Mouse (Mus musculus): ENCODE measurements around the gene Fgfrl1.
A peak's percentile ranks its signal among the peaks of the same experiment; 100 is the strongest.

Gene Fgfrl1

DNA sequence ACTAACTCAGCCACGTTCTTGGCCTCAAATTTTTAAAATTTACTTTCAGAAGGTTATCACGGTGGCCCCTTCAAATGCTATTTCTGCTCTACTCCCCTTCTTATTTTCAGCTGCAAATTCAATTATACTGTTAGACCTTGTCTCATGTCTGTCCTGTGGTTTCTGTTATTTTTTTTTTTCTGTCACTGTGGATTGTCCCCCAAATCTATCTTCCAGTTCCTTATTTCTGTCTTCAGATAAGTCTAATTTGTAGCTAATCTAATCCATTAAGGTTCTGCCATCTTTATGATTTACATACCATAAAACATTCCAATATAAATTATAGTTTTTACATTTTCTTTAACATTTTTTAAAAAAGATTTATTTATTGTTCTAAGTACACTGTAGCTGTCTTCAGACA, 24.8 kb upstream of the Fgfrl1 start:
- DNase-seq (ENCODE audit: low read depth, low spot score): no peak

DNA sequence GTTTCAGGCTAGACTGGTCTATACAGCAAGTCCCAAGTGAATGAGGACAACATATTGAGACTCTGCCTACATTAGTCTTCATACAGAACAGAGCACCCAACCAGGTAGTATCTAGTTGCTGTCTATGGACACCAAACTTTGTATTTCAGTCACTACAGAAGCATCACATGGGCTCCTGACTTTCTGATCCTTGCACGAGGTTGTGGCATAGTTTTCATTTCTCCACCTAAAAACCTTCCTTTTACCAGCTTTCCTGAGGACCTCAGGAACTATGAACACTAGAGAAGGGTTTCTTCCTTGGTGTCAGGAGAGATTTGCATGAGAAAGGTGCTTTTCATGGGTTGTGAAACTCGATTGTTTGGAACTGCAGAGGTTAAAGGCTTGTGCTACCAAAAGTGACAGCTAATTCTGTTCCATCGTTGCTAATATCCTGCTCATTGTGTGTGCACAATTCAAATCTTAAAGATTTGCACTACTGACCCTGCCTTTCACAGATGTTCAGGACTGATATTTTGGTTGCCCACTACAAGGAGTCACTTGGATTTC, 23.7 kb upstream of the Fgfrl1 start:
- DNase-seq (ENCODE audit: low read depth, low spot score): no peak

DNA sequence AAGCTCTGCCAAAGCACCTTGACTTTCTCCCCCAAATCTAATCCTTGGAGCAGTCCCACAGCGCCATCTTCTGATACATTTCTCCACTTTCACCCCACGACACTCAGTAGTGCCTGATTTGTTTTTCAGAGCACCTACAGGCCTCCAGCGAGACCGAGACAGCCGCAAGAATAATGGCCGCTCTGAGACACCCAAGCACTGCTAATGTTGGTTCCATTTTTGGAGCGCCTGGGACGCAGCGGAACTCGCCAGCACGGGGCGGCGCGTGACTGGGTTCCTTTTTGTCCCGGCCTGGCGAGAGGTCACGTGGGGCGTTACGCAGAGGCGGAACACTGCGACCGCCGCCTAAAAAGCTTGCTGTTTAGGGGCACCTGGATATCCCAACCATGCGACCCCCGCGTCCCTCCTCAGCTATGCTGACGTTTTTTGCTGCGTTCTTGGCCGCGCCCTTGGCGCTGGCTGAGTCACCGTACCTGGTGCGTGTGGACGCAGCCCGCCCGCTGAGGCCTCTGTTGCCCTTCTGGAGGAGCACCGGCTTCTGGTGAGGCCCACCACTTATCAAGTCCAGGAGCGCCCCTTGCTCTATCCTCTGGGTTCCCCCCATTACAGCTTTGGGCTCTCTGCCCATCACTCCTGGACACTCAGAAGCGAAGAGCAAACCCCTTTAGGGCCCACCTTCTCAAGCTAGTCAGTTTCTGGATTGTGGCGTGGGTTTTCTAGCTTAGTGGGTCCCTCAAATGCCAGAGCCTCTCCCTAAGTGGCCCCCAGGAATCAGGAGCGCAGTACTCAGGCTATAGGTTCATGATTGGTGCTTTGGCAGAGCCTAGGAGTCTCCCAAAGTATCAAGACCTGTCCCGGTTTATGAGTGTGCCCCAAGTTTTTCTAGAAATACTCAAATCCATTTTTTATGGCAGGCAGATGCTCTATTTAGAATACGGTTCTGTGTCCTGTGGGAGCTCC, 22.9 kb upstream of the Fgfrl1 start, which contains the start of gene Dgkq:
Gene Dgkq, minus strand, starts transcription at position 696 of the 960 bp plus-strand sequence.
- no peak for DNase-seq (ENCODE audit: low read depth, low spot score)

DNA sequence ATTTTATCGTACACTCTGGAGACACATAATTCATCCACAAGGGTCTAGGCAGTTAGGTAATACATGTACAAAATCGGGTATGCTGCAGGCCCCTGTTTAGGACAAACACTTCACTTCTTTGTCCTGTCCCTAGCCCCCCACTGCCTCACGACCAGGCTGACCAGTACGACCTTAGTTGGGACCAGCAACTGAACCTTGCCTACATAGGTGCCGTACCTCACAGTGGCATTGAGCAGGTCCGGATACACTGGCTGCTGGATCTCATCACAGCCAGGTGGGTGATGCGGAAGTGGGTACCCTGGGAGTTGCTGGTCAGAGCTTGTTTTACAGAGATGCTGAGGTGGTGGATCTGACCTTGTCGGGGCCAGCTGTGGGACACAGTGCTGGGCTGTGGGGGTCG, 22.2 kb upstream of the Fgfrl1 start:
- DNase-seq (ENCODE audit: low read depth, low spot score): no peak

DNA sequence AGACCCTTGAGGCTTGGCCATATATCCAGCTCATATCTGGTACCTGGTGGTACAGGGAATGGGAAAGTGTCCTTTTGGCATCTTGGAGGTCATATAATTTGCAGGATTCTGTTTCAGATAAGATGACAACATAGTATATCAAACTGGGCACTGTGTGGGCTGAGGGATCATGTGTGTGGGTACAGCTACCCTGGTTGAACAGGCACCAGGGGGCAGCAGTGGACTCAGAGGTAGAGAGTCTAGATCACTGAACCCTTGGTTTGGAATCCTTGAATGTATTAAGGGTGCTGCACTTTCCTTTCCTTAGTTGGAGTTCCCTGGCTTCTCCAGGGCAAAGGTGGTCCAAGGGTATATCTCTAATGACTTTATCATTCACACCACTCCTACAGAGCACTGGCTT, 21.4 kb upstream of the Fgfrl1 start:
- DNase-seq (ENCODE audit: low read depth, low spot score): no peak

DNA sequence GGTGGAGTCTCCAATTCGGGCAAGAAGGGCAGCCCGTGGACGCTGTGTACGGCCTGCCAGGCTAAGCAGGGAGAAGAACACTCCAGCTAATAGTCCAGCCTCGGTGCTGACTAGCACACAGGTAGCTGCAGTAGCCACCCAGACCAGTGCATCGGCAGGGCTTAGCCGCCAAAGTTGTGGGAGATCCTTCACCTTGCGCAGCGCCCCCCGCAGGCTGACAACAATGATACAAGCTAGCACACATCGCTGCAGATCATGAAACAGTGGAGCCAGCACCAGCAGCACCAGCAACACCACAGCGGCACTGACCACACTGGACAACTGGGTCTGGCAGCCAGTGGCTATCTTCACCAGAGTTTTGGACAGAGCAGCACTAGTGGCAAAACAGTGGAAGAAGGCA, 20.4 kb upstream of the Fgfrl1 start:
- no peak for DNase-seq (ENCODE audit: low read depth, low spot score)

DNA sequence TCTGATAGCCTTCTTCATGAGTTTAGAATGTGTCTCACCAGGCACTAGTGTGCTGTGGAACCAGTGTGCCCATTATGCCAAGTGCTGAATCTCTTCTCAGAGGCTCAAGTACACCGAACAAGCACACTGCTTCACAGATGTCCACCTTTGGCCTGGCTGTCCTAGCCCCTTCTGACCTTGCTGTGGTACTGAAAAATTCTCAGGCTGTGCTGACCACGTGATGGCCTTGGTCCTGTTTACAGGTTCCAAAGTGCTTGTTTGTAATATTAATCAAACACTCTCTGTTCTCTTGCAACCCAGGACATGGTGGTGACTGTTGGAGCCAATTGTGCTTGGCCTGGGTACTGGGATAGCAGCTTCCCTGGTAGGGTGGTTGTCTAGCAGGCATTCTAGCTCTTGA, 17.6 kb upstream of the Fgfrl1 start:
- no peak for DNase-seq (ENCODE audit: low read depth, low spot score)

DNA sequence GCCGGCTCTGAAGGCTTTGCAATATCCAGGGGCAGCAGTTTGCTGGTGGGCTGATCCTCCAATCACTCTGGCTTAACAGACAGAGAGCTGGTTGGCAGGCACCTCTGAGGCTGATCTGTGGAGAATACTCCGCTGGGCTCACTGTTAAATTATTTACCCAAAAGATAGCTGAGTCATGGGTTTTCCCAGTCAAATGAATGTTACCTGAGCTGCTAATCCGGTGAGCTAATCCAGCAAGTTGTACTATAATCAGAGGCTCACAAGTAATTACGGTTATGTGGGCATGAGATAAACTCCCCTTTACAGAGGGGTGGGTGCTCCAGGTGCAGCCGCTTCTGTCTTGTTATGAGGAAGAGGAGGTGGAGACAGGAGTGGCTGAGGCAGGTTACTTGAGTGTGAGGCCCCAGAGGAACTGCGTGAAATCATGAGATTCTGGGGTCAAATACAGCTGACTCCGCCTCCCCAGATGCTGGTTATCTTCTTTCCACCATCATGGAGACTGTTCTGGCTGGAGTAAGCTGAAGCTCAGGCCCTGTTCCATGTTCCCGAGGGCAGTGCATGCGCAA, 16.8 kb upstream of the Fgfrl1 start, which contains the start of gene Slc26a1:
Gene Slc26a1, minus strand, starts transcription at position 319 of the 566 bp plus-strand sequence.
- DNase-seq (ENCODE audit: low read depth, low spot score): no peak

DNA sequence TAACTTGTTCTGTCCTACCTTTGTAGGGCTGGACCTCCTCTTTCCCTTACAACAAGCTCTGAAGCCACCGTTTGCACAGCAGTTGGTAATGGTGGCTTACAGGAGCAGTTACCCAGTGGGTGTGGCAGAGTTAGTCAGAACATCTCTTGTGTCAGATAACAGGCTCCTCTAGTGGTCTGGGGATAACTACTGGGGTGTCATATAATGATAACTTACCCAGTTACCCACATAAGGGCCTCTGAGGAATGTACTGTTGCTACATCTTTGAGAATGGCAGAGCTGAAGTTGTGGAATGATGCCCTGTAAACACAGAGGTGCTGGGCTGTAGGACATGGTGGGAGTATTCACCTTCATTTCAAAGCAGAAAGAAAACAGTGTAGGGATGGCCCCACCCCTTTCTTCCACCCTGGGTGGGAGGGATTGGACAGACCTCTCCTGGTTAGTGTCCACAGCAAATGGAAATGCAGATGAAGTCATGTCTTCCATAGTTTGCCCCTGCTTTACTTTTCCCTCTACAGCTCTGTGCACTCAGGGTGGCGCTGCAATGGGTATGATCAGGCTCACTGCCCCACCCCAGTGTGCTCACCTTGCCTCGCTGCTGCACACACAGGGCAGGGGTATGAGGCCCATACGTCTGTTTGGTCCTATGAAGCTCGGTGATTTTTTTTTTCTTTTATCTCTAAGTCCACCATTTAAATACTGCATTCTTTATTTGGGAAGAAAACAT, 15.2 kb upstream of the Fgfrl1 start:
- DNase-seq (ENCODE audit: low read depth, low spot score): no peak

DNA sequence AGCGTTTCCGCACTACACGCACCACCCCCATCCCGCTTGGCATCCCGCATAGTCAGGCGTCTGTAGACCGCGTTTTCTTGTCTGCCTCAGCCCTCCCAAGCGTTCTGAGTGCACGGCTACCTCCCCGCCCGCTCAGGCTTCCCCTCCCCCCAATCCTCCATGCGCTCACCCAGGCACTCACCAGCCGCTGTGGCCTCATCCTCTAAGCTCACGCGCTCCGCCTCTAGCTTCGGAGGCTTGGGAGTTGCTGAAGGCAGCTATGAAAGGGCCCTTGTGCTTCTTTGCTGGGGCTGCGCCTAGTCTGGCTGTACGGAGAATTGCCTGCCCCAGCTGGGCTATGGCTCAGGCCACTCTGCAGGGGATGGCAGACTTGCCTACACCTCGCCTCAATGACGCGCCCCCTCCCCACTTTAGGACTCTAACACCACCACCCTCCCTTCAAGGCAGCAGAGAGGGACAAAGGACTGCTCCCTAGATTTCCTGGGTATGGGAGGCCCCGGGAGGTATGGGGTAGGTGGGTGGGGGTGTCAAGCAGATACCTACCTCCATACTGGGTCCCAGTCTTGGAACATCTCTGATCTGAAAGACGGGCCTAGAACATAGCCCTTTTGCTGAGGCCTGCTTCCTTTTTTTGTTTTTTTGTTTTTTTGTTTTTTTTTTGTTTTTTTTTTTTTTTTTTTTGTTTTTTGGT, 14.4 kb upstream of the Fgfrl1 start:
- no peak for DNase-seq (ENCODE audit: low read depth, low spot score)

DNA sequence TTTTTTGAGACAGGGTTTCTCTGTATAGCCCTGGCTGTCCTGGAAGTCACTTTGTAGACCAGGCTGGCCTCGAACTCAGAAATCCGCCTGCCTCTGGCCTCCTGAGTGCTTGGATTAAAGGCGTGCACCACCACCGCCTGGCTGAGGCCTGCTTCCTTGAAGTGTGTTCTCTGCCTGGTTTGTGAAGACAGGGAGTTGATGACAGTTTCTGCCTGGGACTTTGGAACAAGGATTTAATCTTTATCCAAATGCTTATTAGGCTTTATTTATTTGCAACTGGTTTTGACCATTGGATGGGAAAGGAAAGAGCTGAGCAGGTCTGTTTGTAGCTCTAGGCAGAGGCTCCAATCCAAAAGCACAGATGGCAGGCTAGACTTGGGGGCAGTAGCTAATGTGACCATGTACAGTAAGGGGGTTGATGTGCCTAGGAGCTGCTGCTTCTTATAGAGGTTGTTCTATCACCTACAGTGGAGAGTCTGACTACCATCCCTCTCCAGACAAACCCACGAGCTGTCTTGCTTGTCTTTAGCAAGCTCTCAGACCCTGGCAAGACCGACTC, 13.8 kb upstream of the Fgfrl1 start:
- DNase-seq (ENCODE audit: low read depth, low spot score): no peak

DNA sequence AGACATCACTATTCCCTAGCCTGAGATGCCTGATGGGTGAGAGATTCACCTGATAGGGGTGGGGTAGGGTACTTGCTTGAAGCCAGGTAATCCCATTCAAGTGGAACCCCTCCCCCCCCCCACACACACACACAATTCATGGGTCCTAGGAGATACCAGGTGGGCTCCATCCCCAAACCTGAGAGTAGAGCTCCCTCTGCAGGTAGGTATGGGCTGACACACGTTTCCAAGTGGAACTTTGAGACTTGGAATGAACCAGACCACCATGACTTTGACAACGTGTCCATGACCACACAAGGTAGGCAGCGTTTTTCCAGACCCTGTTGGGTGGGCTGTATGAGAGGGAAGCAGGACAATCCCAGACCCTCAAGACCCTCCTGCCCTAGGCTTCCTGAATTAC, 12.3 kb upstream of the Fgfrl1 start:
- DNase-seq (ENCODE audit: low read depth, low spot score): no peak

DNA sequence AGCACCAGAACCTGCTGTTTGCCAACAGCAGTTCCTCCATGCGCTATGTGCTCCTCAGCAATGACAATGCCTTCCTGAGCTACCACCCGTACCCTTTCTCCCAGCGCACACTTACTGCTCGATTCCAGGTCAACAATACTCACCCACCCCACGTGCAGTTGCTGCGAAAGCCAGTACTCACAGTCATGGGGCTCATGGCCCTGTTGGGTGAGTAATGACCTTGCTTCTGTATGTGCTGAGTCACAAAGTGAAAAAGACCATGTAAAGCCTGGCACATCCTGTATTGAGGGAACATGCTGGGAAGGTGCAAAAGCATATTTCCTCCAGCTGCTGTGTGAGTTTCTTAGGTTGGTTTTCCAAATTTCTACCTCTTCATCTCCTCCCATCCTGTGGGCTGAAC, 11.3 kb upstream of the Fgfrl1 start:
- no peak for DNase-seq (ENCODE audit: low read depth, low spot score)

DNA sequence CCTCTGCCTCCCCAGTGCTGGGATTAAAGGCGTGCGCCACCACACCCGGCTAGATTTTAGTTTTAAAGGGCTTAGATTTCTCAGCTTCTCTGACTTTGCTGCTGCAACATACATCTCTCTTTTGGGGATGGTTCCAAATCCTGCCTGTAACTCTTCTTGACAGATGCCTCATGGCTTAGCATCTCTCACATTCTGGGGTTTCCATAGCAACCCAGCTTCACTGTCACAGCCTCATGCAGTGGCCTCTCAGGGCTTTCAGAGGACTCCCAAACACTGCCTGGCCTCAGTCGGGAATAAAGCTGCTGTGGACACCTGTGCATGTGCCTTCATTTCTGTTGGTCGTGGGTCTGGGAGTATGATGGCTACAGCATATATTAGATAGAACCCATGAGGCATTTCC, 3.1 kb upstream of the Fgfrl1 start:
- no peak for DNase-seq (ENCODE audit: low read depth, low spot score)

DNA sequence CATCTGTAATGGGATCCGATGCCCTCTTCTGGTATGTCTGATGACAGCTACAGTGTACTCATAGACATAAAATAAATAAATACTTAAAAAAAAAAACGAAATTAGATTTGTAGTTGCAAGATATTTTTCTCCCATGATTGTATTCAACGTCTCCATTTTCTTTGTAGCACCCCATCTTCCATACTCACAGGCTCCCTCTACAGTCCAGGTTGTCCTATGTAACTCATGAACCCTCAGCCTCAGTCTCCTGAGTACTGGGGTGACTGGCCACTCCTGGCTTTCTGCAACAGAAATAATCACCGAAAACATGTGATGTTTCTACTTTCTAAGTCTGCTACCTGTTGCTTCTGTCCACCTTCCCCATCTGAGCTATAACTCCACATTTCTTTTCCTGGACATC, 1.0 kb upstream of the Fgfrl1 start:
- no peak for DNase-seq (ENCODE audit: low read depth, low spot score)

DNA sequence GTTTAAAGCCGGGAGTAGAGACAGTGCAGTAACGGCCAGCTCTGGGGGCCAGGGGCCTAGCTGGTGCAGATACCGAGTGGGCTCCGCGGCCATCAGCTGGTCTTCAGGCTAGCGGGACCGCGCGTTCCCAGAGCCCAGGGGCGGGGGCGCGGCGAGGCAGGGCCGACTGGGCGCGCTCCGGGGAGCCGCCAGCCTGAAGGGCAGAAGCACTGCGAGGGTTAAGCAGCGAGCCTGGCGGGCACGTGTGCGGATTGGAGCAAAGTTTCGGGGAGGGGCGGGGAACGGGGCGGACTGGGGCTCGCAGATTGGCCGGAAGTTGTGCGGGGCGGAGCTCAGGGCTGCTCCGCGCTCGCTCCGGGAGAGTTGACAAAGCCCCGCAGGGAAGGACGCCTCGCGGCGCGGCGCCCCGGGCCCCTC, 1.7 kb downstream of the Fgfrl1 start:
- DNase-seq (ENCODE audit: low read depth, low spot score): peak; percentile 83

DNA sequence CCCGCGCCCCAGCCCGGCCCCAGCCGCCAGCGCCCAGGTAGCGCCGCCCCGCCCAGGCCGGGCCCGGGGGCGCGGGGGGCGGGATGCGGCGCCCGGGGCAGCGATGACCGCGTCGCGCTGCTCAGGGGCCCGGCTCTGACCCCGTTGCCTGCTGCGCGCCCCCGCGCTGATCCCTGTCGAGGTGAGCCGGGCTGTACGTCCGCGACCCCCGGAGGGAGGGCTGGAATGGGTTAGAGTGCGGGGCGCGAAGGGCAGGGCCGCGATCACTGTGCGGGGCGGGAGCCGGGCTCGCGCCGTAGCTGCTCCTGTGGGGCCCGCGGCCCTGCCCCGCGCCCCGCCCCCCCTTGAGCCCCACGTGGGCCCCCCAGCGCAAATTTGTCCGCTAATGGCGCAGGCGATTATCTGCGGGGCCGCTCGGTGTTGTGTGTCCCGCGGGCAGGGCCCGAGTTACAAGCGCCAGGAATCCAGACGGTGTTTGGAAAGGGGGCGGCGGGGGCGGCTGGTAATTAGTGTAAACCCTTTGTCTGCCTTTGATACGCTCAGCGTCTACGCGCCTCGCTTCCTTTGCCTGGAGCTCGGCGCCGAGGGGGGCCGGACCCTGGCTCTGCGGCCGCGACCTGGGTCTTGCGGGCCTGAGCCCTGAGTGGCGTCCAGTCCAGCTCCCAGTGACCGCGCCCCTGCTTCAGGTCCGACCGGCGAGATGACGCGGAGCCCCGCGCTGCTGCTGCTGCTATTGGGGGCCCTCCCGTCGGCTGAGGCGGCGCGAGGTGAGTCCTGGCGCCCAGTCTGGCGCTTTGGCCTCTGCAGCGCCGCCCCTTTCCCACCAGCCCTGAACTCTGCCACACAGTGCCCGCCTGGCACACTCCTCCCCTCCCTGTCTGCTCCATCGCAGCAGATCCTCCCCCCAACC, 2.4 kb downstream of the Fgfrl1 start:
- no peak for DNase-seq (ENCODE audit: low read depth, low spot score)

DNA sequence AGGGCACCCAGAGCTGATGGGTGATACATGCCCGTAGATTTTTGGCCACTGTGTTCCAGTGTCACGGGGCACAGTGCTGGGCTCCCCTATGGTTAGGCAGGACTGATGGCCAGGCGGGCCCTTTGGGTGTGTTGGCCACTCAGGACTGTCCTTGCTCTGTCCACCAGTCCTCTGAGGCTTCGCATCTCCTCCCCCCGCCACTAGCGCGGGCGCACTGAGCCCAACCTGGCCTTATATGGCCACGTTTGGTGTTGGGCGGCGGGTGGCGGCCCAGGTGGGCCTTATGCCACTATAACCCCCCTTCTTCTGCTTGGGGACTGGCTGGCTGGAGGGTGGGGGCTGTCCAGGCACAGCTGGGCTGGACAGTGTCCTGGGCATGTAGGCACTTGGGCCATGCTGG, 3.7 kb downstream of the Fgfrl1 start:
- no peak for DNase-seq (ENCODE audit: low read depth, low spot score)

DNA sequence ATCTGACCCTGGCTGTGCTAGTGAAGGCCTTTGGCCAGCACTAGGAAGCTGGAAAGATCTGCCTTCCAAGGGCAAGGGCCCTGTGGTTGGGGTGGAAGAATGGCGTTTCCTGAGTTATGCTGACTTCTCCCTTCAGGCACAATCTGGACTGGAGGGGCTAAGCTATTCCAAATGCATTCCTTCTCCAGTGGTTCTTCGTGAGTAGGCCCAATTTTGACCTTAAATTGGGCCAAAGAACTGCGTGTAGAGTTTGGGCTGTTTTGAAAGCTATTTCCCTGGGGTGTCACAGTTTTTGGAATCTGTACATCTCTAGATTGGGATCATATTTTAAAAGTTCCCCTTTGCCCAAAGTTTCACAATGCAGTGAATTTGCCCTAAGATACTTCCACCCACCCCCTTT, 4.4 kb downstream of the Fgfrl1 start:
- DNase-seq (ENCODE audit: low read depth, low spot score): no peak

DNA sequence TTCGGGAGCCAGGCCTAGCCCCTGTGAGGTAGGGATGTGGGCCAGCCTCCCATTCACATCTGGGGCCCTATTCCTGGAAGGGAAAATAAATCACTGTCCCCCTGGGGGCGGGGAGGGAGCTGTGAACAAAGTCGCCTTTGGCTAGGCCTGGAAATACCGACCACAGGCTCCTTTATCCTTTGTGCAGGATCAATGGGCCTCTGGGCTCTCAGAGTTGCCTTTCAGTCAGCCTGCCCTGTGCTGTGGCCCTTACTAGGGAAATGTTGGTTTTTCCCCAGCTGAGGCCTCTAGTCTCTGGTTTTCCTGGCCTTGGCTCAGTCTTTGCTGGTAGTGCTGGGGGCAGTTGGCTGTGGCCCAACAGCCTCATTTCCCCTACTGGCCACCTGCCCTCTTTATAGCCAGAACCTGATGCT, 5.2 kb downstream of the Fgfrl1 start:
- no peak for DNase-seq (ENCODE audit: low read depth, low spot score)

Measured in WW6 (cell line).